Mouse (Mus musculus) gonadal fat pad, adult 2 months (tissue): ENCODE measurements around the gene C1ql2. TPM values are rescaled to one million over a fixed set of nuclear protein-coding genes. Genes with fewer than 3 reads are reported as not detected.

ENCODE experiments used
- DNase-seq: peaks from one replicate; pipeline ENCODE4 v3.0.0-alpha.2; 2012; ENCODE audit warnings: low read depth
- polyA plus RNA-seq: library from polyadenylated mRNA; depleted of rRNA; stranded (reverse); fragments of >200 nt; gene quantifications from 2 replicates; pipeline ENCODE4 v1.2.3, GENCODE M21; 2012; rRNA removed

C1ql2 gene
- polyA plus RNA-seq, 1 experiment, result not detected

DNA sequence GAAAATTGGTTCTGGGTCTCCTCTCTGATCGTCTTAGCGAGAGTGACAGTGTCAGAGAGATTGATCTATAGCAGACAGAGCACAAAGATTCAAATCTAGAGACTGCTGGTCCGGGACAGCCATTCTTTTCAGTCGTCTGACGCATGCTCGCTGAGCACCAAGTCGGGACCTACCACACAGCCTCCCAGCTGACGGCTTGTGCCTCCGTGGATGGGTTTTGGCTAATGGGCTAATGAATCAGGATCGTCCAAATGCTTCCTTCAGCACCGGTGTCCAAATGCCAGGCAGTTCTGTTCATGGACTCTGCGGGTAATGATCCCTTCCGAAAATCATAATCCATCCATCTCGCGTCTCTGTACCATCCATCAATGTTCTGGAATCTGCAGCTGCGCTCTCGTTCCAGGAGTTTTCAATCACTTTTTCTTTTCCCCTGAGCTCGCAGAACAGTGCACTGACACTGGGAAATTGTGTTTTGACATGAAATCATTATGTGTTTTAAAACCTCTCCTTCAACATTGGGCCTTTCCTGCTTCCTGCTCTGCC is 44.7 kb downstream of the C1ql2 start:
- DNase-seq, result no peak

DNA sequence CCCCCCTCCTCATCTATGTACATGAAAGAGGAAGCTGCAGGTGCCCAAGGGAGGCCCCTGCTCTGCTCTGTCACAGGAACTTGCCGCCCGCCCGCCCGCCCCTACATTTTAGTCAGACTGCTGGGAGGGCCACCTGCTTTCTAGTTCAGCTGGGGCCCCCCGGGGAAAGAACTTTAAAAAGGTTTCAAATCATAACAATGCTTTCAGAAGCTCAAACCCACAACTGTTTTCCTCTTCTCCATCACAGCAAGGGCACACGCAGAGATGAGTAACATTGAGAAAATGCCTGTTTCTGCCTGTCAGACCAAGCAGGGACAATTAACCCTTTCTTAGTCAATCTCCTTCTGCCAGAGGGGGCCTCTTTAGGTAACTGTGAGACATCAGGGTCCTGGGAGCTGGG is 49.4 kb downstream of the C1ql2 start:
- DNase-seq, result no peak

DNA sequence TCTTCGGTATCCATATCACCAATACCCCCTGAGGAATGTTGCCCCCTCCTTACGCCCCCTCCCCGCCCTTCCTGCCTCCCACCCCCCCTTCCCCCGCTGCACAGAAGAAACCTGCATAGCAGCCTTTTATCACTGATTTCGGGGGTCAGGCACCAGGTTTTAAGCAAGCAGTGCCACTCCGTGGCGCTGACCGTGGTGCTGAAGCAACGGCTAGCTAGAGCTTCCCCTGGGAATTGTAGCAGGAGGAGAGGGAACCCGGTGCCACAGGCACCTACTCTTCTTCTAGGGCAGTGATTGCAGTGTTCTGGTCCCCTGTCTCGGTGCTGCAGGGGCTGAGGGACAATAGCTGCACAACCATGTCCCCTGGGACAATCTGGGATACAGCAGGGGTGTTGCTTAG is 50.0 kb downstream of the C1ql2 start:
- DNase-seq, result no peak

Other genes with a start within 250 kb of the C1ql2 start
- gene Dbi, start 219.5 kb upstream of the C1ql2 start, polyA plus RNA-seq, result 1,157 and 2,192 TPM in 2 replicates
- 2.2 and 2.8 TPM in 2 replicates for gene 3110009E18Rik, start 219.4 kb upstream of the C1ql2 start, polyA plus RNA-seq
- gene Steap3, start 67.9 kb upstream of the C1ql2 start, polyA plus RNA-seq, result 41.1 and 82.3 TPM in 2 replicates
- gene Marco, start 164.4 kb downstream of the C1ql2 start, polyA plus RNA-seq, result 0.45 and 0.72 TPM in 2 replicates